Mouse (Mus musculus) MEL (cell line): Measurements from ENCODE around the gene Odf2l. TPM values are rescaled to one million over a fixed set of nuclear protein-coding genes. Genes with fewer than 3 reads are reported as not detected.

Experiments used
- DNase-seq: peaks from one replicate; pipeline ENCODE4 v3.0.0; 2011; ENCODE audit warnings: low read depth, low spot score
- H3K27ac ChIP-seq: 2 replicates; pipeline ENCODE4 v1.5.1; 2012; ENCODE audit warnings: low read depth, mild to moderate bottlenecking, control low read depth, low read length, moderate library complexity; ENCODE audit not compliant: control insufficient read depth
- H3K27me3 ChIP-seq, 2 experiments: fragments of 150-350 bp in 1 of 2; sonication (generic) in 1 of 2; 2 replicates each; pipeline ENCODE4 v1.6.1; 2012; ENCODE audit warnings: low read length in 2 of 2, mild to moderate bottlenecking in 2 of 2, improper control_type of control experiment in 1 of 2, moderate library complexity in 1 of 2; ENCODE audit not compliant: insufficient read depth in 2 of 2, control insufficient read depth in 1 of 2
- H3K36me3 ChIP-seq, 2 experiments: 2 replicates each; pipeline ENCODE4 v1.6.1; 2012 to 2014; ENCODE audit warnings: low read length in 2 of 2, improper control_type of control experiment in 1 of 2, inconsistent platforms in 1 of 2, mild to moderate bottlenecking in 1 of 2; ENCODE audit not compliant: insufficient read depth in 2 of 2, control insufficient read depth in 1 of 2
- H3K4me1 ChIP-seq, 2 experiments: fragments of 150-350 bp in 1 of 2; sonication (generic) in 1 of 2; 2 replicates each; pipeline ENCODE4 v1.6.1; 2012; ENCODE audit warnings: low read length in 2 of 2, improper control_type of control experiment in 1 of 2, mild to moderate bottlenecking in 1 of 2; ENCODE audit not compliant: insufficient read depth in 2 of 2, control insufficient read depth in 1 of 2
- H3K4me3 ChIP-seq, 2 experiments: fragments of 150-350 bp in 1 of 2; sonication (generic) in 1 of 2; 2 replicates each; pipeline ENCODE4 v1.5.1; 2012; ENCODE audit warnings: low read depth in 2 of 2, low read length in 2 of 2, mild to moderate bottlenecking in 2 of 2, moderate library complexity in 2 of 2, control low read depth in 1 of 2, improper control_type of control experiment in 1 of 2; ENCODE audit not compliant: control insufficient read depth in 1 of 2, insufficient read depth in 1 of 2
- H3K79me2 ChIP-seq: 2 replicates; pipeline ENCODE4 v1.6.1; 2012; ENCODE audit warnings: mild to moderate bottlenecking, low read length, moderate library complexity; ENCODE audit not compliant: control insufficient read depth, poor library complexity, insufficient read depth
- H3K9ac ChIP-seq: 2 replicates; pipeline ENCODE4 v1.6.1; 2012; ENCODE audit warnings: low read depth, mild to moderate bottlenecking, control low read depth, low read length, moderate library complexity; ENCODE audit not compliant: control insufficient read depth, poor library complexity, severe bottlenecking
- H3K9me3 ChIP-seq: fragments of 150-350 bp; sonication (generic); replicated peaks from 2 replicates; pipeline ENCODE4 v1.6.1; 2012; ENCODE audit warnings: mild to moderate bottlenecking, low read length, improper control_type of control experiment, moderate library complexity; ENCODE audit not compliant: insufficient read depth
- CHD1 ChIP-seq: IDR thresholded peaks from 2 replicates; pipeline ENCODE4 v1.6.1; 2012; ENCODE audit warnings: low read depth, mild to moderate bottlenecking, inconsistent platforms, low read length, improper control_type of control experiment
- CTCF ChIP-seq, 3 experiments: IDR thresholded peaks in 2 of 3; conservative IDR thresholded peaks in 1 of 3; 2 replicates each; pipeline ENCODE4 v1.5.1; 2011 to 2012; ENCODE audit warnings: low read length in 3 of 3, low read depth in 2 of 3, mild to moderate bottlenecking in 2 of 3, improper control_type of control experiment in 1 of 3, inconsistent platforms in 1 of 3, mixed read lengths in 1 of 3, moderate library complexity in 1 of 3; ENCODE audit not compliant: control insufficient read depth in 1 of 3, insufficient read depth in 1 of 3, poor library complexity in 1 of 3, severe bottlenecking in 1 of 3
- E2F4 ChIP-seq: IDR thresholded peaks from 2 replicates; pipeline ENCODE4 v1.6.1; 2011; ENCODE audit warnings: low read depth, low read length, improper control_type of control experiment, borderline replicate concordance
- EP300 ChIP-seq, 2 experiments: IDR thresholded peaks; 2 replicates each; pipeline ENCODE4 v1.6.1; 2011; ENCODE audit warnings: improper control_type of control experiment in 2 of 2, low read length in 2 of 2, low read depth in 1 of 2, mild to moderate bottlenecking in 1 of 2
- ETS1 ChIP-seq: IDR thresholded peaks from 2 replicates; pipeline ENCODE4 v1.6.1; 2012; ENCODE audit warnings: low read depth, mild to moderate bottlenecking, inconsistent platforms, low read length, improper control_type of control experiment, moderate library complexity
- GABPA ChIP-seq: IDR thresholded peaks from 2 replicates; pipeline ENCODE4 v1.6.1; 2012; ENCODE audit warnings: low read depth, mild to moderate bottlenecking, inconsistent platforms, low read length, improper control_type of control experiment, moderate library complexity
- GATA1 ChIP-seq: IDR thresholded peaks from 2 replicates; pipeline ENCODE4 v1.6.1; 2011; ENCODE audit warnings: low read depth, low read length, improper control_type of control experiment
- JUND ChIP-seq: IDR thresholded peaks from 2 replicates; pipeline ENCODE4 v1.6.1; 2011; ENCODE audit warnings: low read depth, mild to moderate bottlenecking, improper control_type of control experiment, low read length
- KAT2A ChIP-seq: conservative IDR thresholded peaks from 2 replicates; pipeline ENCODE4 v1.6.1; 2012; ENCODE audit warnings: low read depth, low read length, improper control_type of control experiment, inconsistent platforms
- MAX ChIP-seq: IDR thresholded peaks from 2 replicates; pipeline ENCODE4 v1.6.1; 2011; ENCODE audit warnings: low read length, improper control_type of control experiment
- MAZ ChIP-seq: IDR thresholded peaks from 2 replicates; pipeline ENCODE4 v1.6.1; 2012; ENCODE audit warnings: low read depth, mild to moderate bottlenecking, inconsistent platforms, low read length, improper control_type of control experiment
- MEF2A ChIP-seq: IDR thresholded peaks from 2 replicates; pipeline ENCODE4 v1.6.1; 2014; ENCODE audit warnings: low read depth, mild to moderate bottlenecking, inconsistent platforms, low read length, improper control_type of control experiment; ENCODE audit not compliant: poor library complexity, insufficient replicate concordance, severe bottlenecking; ENCODE audit errors: extremely low read depth
- MYC ChIP-seq: IDR thresholded peaks from 2 replicates; pipeline ENCODE4 v1.6.1; 2011; ENCODE audit warnings: low read depth, mild to moderate bottlenecking, low read length, improper control_type of control experiment, moderate library complexity
- NELFE ChIP-seq: IDR thresholded peaks from 2 replicates; pipeline ENCODE4 v1.6.1; 2011; ENCODE audit warnings: low read depth, low read length, improper control_type of control experiment
- NRF1 ChIP-seq: IDR thresholded peaks from 2 replicates; pipeline ENCODE4 v1.6.1; 2014; ENCODE audit warnings: low read depth, mild to moderate bottlenecking, inconsistent platforms, low read length, improper control_type of control experiment, moderate library complexity; ENCODE audit not compliant: poor library complexity, insufficient read depth, severe bottlenecking
- POLR2A ChIP-seq, 2 experiments: IDR thresholded peaks; 2 replicates each; pipeline ENCODE4 v1.6.1; 2011 to 2012; ENCODE audit warnings: low read length in 2 of 2, mild to moderate bottlenecking in 2 of 2, control low read depth in 1 of 2, improper control_type of control experiment in 1 of 2, low read depth in 1 of 2, moderate library complexity in 1 of 2; ENCODE audit not compliant: control insufficient read depth in 1 of 2, insufficient read depth in 1 of 2, poor library complexity in 1 of 2
- POLR2AphosphoS2 ChIP-seq: IDR thresholded peaks from 2 replicates; pipeline ENCODE4 v1.6.1; 2011; ENCODE audit warnings: low read length, improper control_type of control experiment
- POLR2AphosphoS5 ChIP-seq: IDR thresholded peaks from 2 replicates; pipeline ENCODE4 v1.6.1; 2012; ENCODE audit warnings: low read depth, borderline replicate concordance, mild to moderate bottlenecking, inconsistent platforms, low read length, moderate library complexity, mixed read lengths
- RAD21 ChIP-seq: IDR thresholded peaks from 2 replicates; pipeline ENCODE4 v1.6.1; 2011; ENCODE audit warnings: mild to moderate bottlenecking, low read depth, low read length, improper control_type of control experiment
- SIN3A ChIP-seq: IDR thresholded peaks from 2 replicates; pipeline ENCODE4 v1.6.1; 2012; ENCODE audit warnings: low read length, improper control_type of control experiment, inconsistent platforms
- SMC3 ChIP-seq: IDR thresholded peaks from 2 replicates; pipeline ENCODE4 v1.6.1; 2011; ENCODE audit warnings: low read depth, low read length, improper control_type of control experiment
- TAL1 ChIP-seq: IDR thresholded peaks from 2 replicates; pipeline ENCODE4 v1.6.1; 2012; ENCODE audit warnings: mild to moderate bottlenecking, inconsistent platforms, low read length, moderate library complexity, mixed read lengths
- TBP ChIP-seq: IDR thresholded peaks from 2 replicates; pipeline ENCODE4 v1.8.0; 2011; ENCODE audit warnings: low read depth, low read length, improper control_type of control experiment
- TCF12 ChIP-seq: IDR thresholded peaks from 2 replicates; pipeline ENCODE4 v1.6.1; 2014; ENCODE audit warnings: low read depth, mild to moderate bottlenecking, inconsistent platforms, low read length, improper control_type of control experiment, moderate library complexity
- UBTF ChIP-seq: IDR thresholded peaks from 2 replicates; pipeline ENCODE4 v1.6.1; 2012; ENCODE audit warnings: low read depth, mild to moderate bottlenecking, inconsistent platforms, low read length, improper control_type of control experiment, moderate library complexity, borderline replicate concordance; ENCODE audit not compliant: insufficient read depth
- ZC3H11A ChIP-seq: IDR thresholded peaks from 2 replicates; pipeline ENCODE4 v1.6.1; 2012; ENCODE audit warnings: low read depth, mild to moderate bottlenecking, inconsistent platforms, low read length, improper control_type of control experiment
- ZKSCAN1 ChIP-seq: IDR thresholded peaks from 2 replicates; pipeline ENCODE4 v1.6.1; 2012; ENCODE audit warnings: low read depth, mild to moderate bottlenecking, inconsistent platforms, low read length, improper control_type of control experiment, moderate library complexity
- ZMIZ1 ChIP-seq: IDR thresholded peaks from 2 replicates; pipeline ENCODE4 v1.6.1; 2012; ENCODE audit warnings: low read depth, mild to moderate bottlenecking, inconsistent platforms, low read length, improper control_type of control experiment, moderate library complexity
- ZNF384 ChIP-seq: IDR thresholded peaks from 2 replicates; pipeline ENCODE4 v1.6.1; 2012; ENCODE audit warnings: low read depth, mild to moderate bottlenecking, inconsistent platforms, low read length, improper control_type of control experiment
- polyA plus RNA-seq, 2 experiments: library from polyadenylated mRNA; stranded (reverse) in 1 of 2; unstranded in 1 of 2; fragments of >175 nt in 1 of 2; fragments of >200 nt in 1 of 2; gene quantifications; 2 replicates each; pipeline versions ENCODE4 v1.2.1 to v1.2.4; 2012; ENCODE audit warnings: low replicate concordance in 2 of 2, low read depth in 1 of 2; ENCODE audit not compliant: insufficient read length in 2 of 2, insufficient read depth in 1 of 2, missing spikeins in 1 of 2
- total RNA-seq: library from RNA; depleted of rRNA; stranded (reverse); fragments of 300-350 nt; gene quantifications from 2 replicates; pipeline ENCODE4 v1.2.3, GENCODE M21; 2012

Gene Odf2l
- total and polyA plus RNA-seq, 3 experiments: 12.6 to 15.0 TPM; not detected in 1

DNA sequence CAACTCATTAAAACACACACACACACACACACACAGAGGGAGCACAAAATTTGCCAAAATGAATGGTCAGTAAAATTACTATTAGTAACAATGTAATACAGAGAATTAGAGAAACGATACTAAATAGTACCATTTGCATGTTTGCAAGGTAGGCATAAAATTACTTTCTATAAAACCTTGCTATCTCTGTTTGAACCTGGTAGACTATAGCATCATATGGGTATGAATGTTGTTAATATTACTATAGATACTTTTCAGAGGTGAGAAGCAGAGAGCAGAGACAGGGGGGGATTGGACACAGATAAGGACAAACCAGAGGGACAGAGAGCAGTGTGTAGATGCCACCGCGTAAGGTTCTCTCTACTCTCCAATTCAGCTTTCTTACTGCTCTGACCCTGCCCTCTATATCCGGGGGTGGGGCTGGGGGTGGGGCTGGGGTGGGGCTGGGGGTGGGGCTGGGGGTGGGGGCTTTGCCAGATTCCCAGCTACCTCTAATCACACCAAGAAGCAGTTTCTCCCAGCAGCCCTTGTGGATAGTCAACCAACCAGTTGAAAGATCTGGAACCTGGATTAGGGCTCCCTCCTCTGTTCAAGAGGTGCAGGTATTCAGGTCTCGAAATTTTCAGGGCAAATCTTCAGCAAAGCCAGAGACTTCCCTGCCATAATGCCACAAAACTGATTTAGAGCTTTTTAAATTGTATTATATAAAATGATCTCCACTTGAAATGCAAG lies 12.4 kb upstream of the Odf2l start:
- DNase-seq: peak; percentile 33

DNA sequence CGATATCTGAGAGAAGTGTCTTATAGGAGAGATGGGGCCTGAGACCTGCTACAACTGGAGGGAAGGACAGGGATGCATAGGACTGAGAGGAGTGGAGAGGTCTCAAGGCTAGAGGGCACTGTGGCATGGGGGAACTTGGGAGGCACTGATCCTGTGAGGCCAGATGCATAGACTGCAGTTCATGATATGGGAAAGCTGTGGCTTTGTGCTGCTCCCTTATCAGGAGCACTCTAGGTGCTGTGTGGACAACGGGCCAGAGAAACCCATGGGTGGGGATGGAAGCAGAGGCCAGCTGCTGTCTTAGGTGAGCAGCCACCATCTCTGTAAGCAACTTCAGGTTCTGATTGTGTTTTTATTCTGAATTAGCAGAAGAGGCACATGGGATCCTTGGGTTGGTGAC lies 3.2 kb upstream of the Odf2l start:
- Histone ChIP-seq H3K27ac (no peak overlapping the region), H3K79me2 (peaks cover 2% of the 10 kb centered on the region; the same call in 1 of the 2 replicates), H3K4me3 (no peak overlapping the region), H3K36me3 (peaks cover 0 to 14% of the 10 kb centered on the region in 2 experiments; a peak in 2 of 4 replicates), H3K9ac (no peak overlapping the region), H3K4me1 (peaks cover 2 to 19% of the 10 kb centered on the region in 2 experiments; a peak in 2 of 4 replicates), H3K27me3 (no peaks in the 10 kb centered on the region), H3K9me3 (no peaks in the 10 kb centered on the region)
- peak; percentile 26 for DNase-seq
- TF ChIP-seq POLR2AphosphoS5 (no peak), MAX (no peak), GATA1 (no peak), POLR2AphosphoS2 (no peak), ZNF384 (no peak), TBP (no peak), NELFE (no peak), NRF1 (no peak), POLR2A (IDR thresholded peaks at IDR 0.05; ENCODE audit: control insufficient read depth in 1 of 2, insufficient read depth in 1 of 2, low read depth in 1 of 2, low read length in 2 of 2, poor library complexity in 1 of 2) (no peak), E2F4 (no peak), CHD1 (no peak), SIN3A (no peak), GABPA (no peak), ETS1 (no peak), TCF12 (peak; percentile 70; the same call in 1 of the 2 replicates), TAL1 (peak; percentile 28), CTCF (IDR thresholded peaks at IDR 0.05 in 2 of 3, conservative IDR thresholded peaks at IDR 0.05 in 1 of 3; ENCODE audit: control insufficient read depth in 1 of 3, insufficient read depth in 1 of 3, low read depth in 2 of 3, low read length in 3 of 3, poor library complexity in 1 of 3, severe bottlenecking in 1 of 3) (peak in 2 of 3 experiments; percentile 4 to 15; a peak in 1 of 6 replicates), MEF2A (no peak), UBTF (no peak), RAD21 (no peak), MAZ (no peak), JUND (no peak), ZMIZ1 (no peak), ZC3H11A (no peak), KAT2A (no peak)

More for the DNA sequence above, 12.4 kb upstream of the Odf2l start:
- Histone ChIP-seq H3K36me3 (peaks cover 0 to 3% of the 10 kb centered on the region in 2 experiments; a peak in 2 of 4 replicates), H3K27ac (no peak overlapping the region), H3K27me3 (no peaks in the 10 kb centered on the region), H3K4me1 (peaks cover 0 to 14% of the 10 kb centered on the region in 2 experiments; a peak in 3 of 4 replicates), H3K9ac (no peak overlapping the region), H3K9me3 (no peaks in the 10 kb centered on the region), H3K4me3 (no peak overlapping the region), H3K79me2 (no peaks in the 10 kb centered on the region)
- TF ChIP-seq RAD21: peak; percentile 39
- TF ChIP-seq E2F4: no peak
- TF ChIP-seq ZKSCAN1: no peak
- no peak for TF ChIP-seq POLR2AphosphoS2
- no peak for TF ChIP-seq NRF1
- TF ChIP-seq MEF2A: no peak
- peak in 1 of 3 experiments; percentile 38; a peak in 2 of 6 replicates for TF ChIP-seq CTCF (IDR thresholded peaks at IDR 0.05 in 2 of 3, conservative IDR thresholded peaks at IDR 0.05 in 1 of 3; ENCODE audit: control insufficient read depth in 1 of 3, insufficient read depth in 1 of 3, low read depth in 2 of 3, low read length in 3 of 3, poor library complexity in 1 of 3, severe bottlenecking in 1 of 3)
- TF ChIP-seq GABPA: no peak
- peak; percentile 37 for TF ChIP-seq SMC3
- no peak for TF ChIP-seq TAL1
- TF ChIP-seq EP300 (IDR thresholded peaks at IDR 0.05; ENCODE audit: low read depth in 1 of 2, low read length in 2 of 2): no peak
- no peak for TF ChIP-seq TCF12
- no peak for TF ChIP-seq MYC
